ENCODE assay signal across 8 mouse cellular contexts in genomic region chr3:93361933-93362574, GRCm38 (mm10). TPM values are rescaled to one million over a fixed set of nuclear protein-coding genes. Genes with fewer than 3 reads are reported as not detected.
DNase-seq lines count a peak whose midpoint lies in the region; ATAC-seq and TF ChIP-seq lines count a peak whose summit lies in the region.

No protein-coding gene starts in this region.

- no peaks in the 10 kb centered on the region for H3K4me1 ChIP-seq in hindbrain, embryonic 11.5 days (replicated peaks; ENCODE audit: control insufficient read depth, insufficient read depth, low read length)
- H3K4me1 ChIP-seq in stomach, postnatal 0 days (replicated peaks; ENCODE audit: control insufficient read depth, insufficient read depth) = no peaks in the 10 kb centered on the region

- H3K4me3 ChIP-seq in gastrocnemius, adult 2 months = no peak overlapping the region
- H3K4me3 ChIP-seq in hindbrain, embryonic 11.5 days (ENCODE audit: low read depth, low read length) = no peak overlapping the region
- no peak overlapping the region for H3K4me3 ChIP-seq in stomach, postnatal 0 days (ENCODE audit: low read depth, low read length)

- intact Hi-C loops in gastrocnemius, adult 2 months (cut with DNase I) = loop anchor here (1.0 to 2.0 kb wide), 2 partner anchors 45 to 132 kb away; no protein-coding TSS in a partner anchor
- intact Hi-C loops in gastrocnemius, postnatal 14 days (cut with DNase I; ENCODE audit: low total_unique reads) = loop anchor here (2.0 to 5.0 kb wide), 2 partner anchors 45 to 131 kb away; no protein-coding TSS in a partner anchor

- H3K4me2 ChIP-seq in hindbrain, embryonic 11.5 days (replicated peaks; ENCODE audit: low read depth, low read length) = no peak overlapping the region
- H3K4me2 ChIP-seq in stomach, postnatal 0 days (replicated peaks; ENCODE audit: low read depth) = 0 out of 2 replicates have a peak overlapping the region, but pooled peaks have one; percentile 2

- 12% methylated on average over 10 of the region's 10 CpGs for WGBS in hindbrain, embryonic 11.5 days
- WGBS in stomach, postnatal 0 days = 10% methylated on average over 10 of the region's 10 CpGs

- ATAC-seq in hindbrain, embryonic 11.5 days (ENCODE audit: low FRiP score) = peak; percentile 84
- ATAC-seq in stomach, postnatal 0 days (ENCODE audit: low FRiP score, low TSS enrichment) = peak; percentile 56; the same call in 1 of the 2 replicates

- no peak for TF ChIP-seq EP300 in stomach, postnatal 0 days (optimal IDR thresholded peaks at IDR 0.05)

- H3K36me3 ChIP-seq in hindbrain, embryonic 11.5 days (ENCODE audit: control insufficient read depth, insufficient read depth, low read length) = no peaks in the 10 kb centered on the region
- no peaks in the 10 kb centered on the region for H3K36me3 ChIP-seq in stomach, postnatal 0 days (ENCODE audit: control insufficient read depth, insufficient read depth, low read length)

- H3K27me3 ChIP-seq in hindbrain, embryonic 11.5 days (ENCODE audit: control insufficient read depth, insufficient read depth, low read length) = no peaks in the 10 kb centered on the region
- no peaks in the 10 kb centered on the region for H3K27me3 ChIP-seq in stomach, postnatal 0 days (ENCODE audit: control insufficient read depth, insufficient read depth, low read length)

- no peaks in the 10 kb centered on the region for H3K9me3 ChIP-seq in hindbrain, embryonic 11.5 days (ENCODE audit: control insufficient read depth, low read length)
- no peaks in the 10 kb centered on the region for H3K9me3 ChIP-seq in stomach, postnatal 0 days (ENCODE audit: control insufficient read depth, low read length)

- DNase-seq in gastrocnemius, adult 2 months = no peak
- no peak for DNase-seq in gastrocnemius, postnatal 14 days
- peak; percentile 51 for DNase-seq in CD4-positive helper T cell, adult 2 months (ENCODE audit: low read depth, low spot score)
- DNase-seq in embryo, embryonic 10 days (ENCODE audit: low spot score) = peak; percentile 80
- DNase-seq in hindbrain, embryonic 11.5 days (ENCODE audit: low spot score) = peak; percentile 59
- DNase-seq in lung, postnatal 25 days (ENCODE audit: low spot score) = peak; percentile 61
- no peak for DNase-seq in stomach, postnatal 0 days (ENCODE audit: low spot score)
- no peak for DNase-seq in adrenal gland, postnatal 36 days

- H3K9ac ChIP-seq in hindbrain, embryonic 11.5 days (ENCODE audit: low read depth, low read length) = no peak overlapping the region
- H3K9ac ChIP-seq in stomach, postnatal 0 days (ENCODE audit: low read length) = no peak overlapping the region

- peak; percentile 80 for TF ChIP-seq CTCF in gastrocnemius, adult 2 months (IDR thresholded peaks at IDR 0.05)
- peak; percentile 92 for TF ChIP-seq CTCF in stomach, postnatal 0 days (IDR thresholded peaks at IDR 0.05; ENCODE audit: low read depth)

- H3K27ac ChIP-seq in gastrocnemius, adult 2 months = no peak overlapping the region
- H3K27ac ChIP-seq in hindbrain, embryonic 11.5 days (ENCODE audit: low read depth, low read length) = no peak overlapping the region
- H3K27ac ChIP-seq in stomach, postnatal 0 days (replicated peaks) = no peak overlapping the region

RNA-seq across cellular contexts. Expression of gene Rptn, which starts 31.4 kb away (rescaled TPM):
- not detected for total RNA-seq in gastrocnemius, adult 2 months (2021)
- total RNA-seq in gastrocnemius, postnatal 14 days (2021) = not detected
- polyA plus RNA-seq in hindbrain, embryonic 11.5 days (2014; fragmentation: Nextera tagmentation; extraction: Ambion mirVana) = not detected in 2 replicates
- 181 and 233 TPM in 2 replicates for polyA plus RNA-seq in stomach, postnatal 0 days (2015; fragmentation: Nextera tagmentation; extraction: Ambion mirVana)
- not detected for total RNA-seq in adrenal gland, postnatal 36 days (2021)

RNA-seq across cellular contexts. Expression of gene Hrnr, which starts 42.5 kb away (rescaled TPM):
- not detected for total RNA-seq in gastrocnemius, adult 2 months (2021)
- not detected for total RNA-seq in gastrocnemius, postnatal 14 days (2021)
- not detected in 2 replicates for polyA plus RNA-seq in hindbrain, embryonic 11.5 days (2014; fragmentation: Nextera tagmentation; extraction: Ambion mirVana)
- 60.2 and 63.1 TPM in 2 replicates for polyA plus RNA-seq in stomach, postnatal 0 days (2015; fragmentation: Nextera tagmentation; extraction: Ambion mirVana)
- not detected for total RNA-seq in adrenal gland, postnatal 36 days (2021)

Comparison
In these comparisons a context has a peak if more than half of its experiments do, and no peak if none do; other contexts are left out.
1. DNase-seq: peak in CD4-positive helper T cell, adult 2 months (single experiment), embryo, embryonic 10 days (single experiment), hindbrain, embryonic 11.5 days (single experiment) and lung, postnatal 25 days (single experiment); none in gastrocnemius, adult 2 months (single experiment), gastrocnemius, postnatal 14 days (single experiment), stomach, postnatal 0 days (single experiment) and adrenal gland, postnatal 36 days (0 of 2).